Mouse (Mus musculus): Measurements from ENCODE around the gene Pacsin3.

- no peak for TF ChIP-seq POLR2A (IDR thresholded peaks at IDR 0.05; ENCODE audit: control insufficient read depth in 1 of 2, insufficient read depth in 1 of 2, low read depth in 1 of 2, low read length in 2 of 2, poor library complexity in 1 of 2)
- TF ChIP-seq CTCF (IDR thresholded peaks at IDR 0.05 in 2 of 3, conservative IDR thresholded peaks at IDR 0.05 in 1 of 3; ENCODE audit: control insufficient read depth in 1 of 3, insufficient read depth in 1 of 3, low read depth in 2 of 3, low read length in 3 of 3, poor library complexity in 1 of 3, severe bottlenecking in 1 of 3), result no peak
Observed at GRCm38 (mm10) chr2:91248366-91248765, 7.4 kb upstream of the Pacsin3 start.
